Mouse (Mus musculus) erythroid progenitor cell, adult 5-6 weeks (primary cell): ENCODE measurements around the gene Yeats2. TPM values are rescaled to one million over a fixed set of nuclear protein-coding genes. Genes with fewer than 3 reads are reported as not detected.
"Not testable (repeated sequence)": the region's sequence is repeated elsewhere in the genome, so short reads cannot be mapped to it uniquely, and the experiment has no call there.

Source experiments
- ATAC-seq: replicated peaks from 2 replicates; pipeline ENCODE4 v1.8.0; 2016; ENCODE audit warnings: moderate number of reproducible peaks, mild to moderate bottlenecking, moderate TSS enrichment, inconsistent platforms; ENCODE audit not compliant: poor library complexity, low FRiP score, severe bottlenecking
- total RNA-seq, 2 experiments: library from RNA; stranded (forward) in 1 of 2; stranded (reverse) in 1 of 2; fragments of 150-400 nt in 1 of 2; fragments of 186-747, 209-891 nt in 1 of 2; gene quantifications; 2 replicates each; pipeline versions ENCODE4 v1.2.3 to v1.2.4; 2015 to 2017; ENCODE audit warnings: low replicate concordance in 2 of 2

Gene Yeats2
- total RNA-seq (2015; ENCODE audit: low replicate concordance) (5.9 and 9.0 TPM in 2 replicates), total RNA-seq (2017; ENCODE audit: low replicate concordance) (4.7 and 18.7 TPM in 2 replicates)

- ATAC-seq = peak; percentile 94
These were observed at the start of gene Yeats2 for GRCm38 (mm10) chr16:20140772-20141531. TSS of gene Yeats2 (plus strand) at chr16:20141063.

DNA sequence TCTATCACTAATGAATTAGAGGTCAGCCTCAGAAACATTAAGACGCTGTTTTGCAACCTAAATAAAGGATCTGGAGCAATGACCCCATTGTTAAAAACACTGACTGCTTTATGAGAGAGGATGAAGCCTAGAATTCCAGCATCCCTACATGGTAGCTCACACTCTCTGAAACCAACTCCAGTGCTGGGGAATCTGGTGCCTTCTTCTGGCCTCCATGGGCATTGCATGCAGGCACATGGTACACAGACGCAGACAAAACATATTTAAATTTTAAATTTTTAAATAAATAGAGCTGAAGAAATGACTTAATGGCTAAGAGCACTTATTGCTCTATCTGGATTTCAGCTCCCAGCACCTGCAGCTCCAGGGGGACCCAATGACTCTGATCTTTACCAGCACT lies 44.9 kb upstream of the Yeats2 start:
- ATAC-seq = no peak

DNA sequence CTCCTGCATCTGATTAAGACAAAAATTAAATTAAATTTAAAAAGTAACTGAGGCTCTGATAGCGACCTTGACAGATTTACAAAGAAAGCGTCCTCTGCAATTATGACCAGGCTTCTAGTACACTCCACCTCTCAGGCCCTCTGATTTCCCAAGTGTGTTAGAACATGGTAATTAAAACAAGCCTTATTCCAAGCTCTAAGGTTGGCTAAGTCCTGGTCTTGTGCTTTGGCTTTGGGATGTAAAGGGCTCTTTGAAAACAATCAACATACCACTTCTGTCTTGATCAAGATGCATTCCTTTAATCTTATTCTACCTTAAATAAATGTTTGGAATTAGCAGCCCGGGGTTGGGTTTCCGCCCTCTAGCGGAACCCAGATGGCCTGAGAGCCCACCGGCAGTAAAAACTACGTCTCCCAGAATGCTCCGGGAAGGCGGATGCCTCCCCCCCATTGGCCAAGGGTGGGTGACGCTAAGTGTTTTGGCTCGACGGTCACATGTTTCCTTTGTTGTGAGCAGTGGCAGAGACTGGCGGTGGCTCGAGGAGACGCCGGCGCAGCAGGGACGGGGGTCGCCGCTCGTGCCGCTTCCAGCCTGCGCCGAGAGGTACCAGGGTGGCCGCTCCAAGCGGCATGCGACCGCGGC lies 43.7 kb upstream of the Yeats2 start, which contains the start of gene Klhl24:
TSS of gene Klhl24 (plus strand) at position 474 of the 642 bp plus-strand sequence.
- ATAC-seq = peak; percentile 97

- peak; percentile 90 for ATAC-seq
These were observed 43.0 kb upstream of the Yeats2 start for GRCm38 (mm10) chr16:20097711-20098374.

DNA sequence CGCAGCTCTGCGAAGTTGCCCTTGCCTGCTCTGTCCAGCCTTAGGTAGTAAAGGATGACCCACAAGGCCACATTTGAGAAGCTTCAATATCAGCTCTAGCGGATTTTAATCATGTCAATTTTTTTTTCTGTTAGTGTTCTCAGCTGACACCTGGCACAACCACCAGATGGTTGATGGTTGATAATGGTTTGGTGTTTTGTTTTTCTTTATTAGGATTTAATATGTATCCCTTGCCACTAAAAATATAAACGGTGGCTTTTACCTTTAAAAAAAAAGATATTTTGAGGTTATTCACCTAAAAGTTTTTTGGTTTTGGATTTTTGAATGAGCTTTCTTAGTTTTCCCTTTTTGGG lies 42.5 kb upstream of the Yeats2 start:
- no peak for ATAC-seq

DNA sequence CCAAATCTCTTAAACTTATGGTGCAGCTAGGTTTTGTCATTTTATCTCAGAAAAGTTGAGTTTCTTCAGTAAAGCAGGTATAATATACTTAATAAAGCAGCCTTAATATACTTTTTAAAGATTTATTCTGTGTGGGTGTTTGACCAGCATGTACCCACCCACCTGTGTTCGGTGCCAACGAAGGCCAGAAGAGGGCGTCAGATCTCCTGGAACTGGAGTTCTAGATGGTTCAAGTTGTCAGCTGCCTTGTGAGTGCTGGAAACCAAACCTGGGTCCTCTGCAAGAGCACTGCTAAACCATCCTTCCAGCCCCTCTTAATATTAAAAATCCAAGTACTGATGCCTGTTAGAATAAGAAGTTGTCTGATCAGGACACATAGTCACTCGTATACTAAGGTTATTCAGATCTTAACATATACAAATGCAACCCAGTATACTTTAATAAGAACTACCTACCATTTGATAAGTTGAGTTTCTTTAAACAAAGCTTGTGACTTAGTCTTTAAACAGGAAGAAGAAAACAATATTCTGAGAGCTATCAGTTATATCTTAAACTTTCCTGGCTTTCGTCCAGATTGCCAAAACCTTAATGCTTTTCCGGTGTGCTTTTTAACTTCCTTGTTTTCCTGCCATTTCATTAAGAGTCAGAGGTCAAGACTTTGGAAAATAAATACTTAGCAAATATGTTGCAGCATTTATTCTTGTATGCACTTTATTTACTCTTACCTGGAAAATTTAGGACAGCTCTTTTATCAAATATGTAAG lies 41.8 kb upstream of the Yeats2 start:
- no peak for ATAC-seq

- no peak for ATAC-seq
These were observed 33.9 kb upstream of the Yeats2 start for GRCm38 (mm10) chr16:20106996-20107395.

DNA sequence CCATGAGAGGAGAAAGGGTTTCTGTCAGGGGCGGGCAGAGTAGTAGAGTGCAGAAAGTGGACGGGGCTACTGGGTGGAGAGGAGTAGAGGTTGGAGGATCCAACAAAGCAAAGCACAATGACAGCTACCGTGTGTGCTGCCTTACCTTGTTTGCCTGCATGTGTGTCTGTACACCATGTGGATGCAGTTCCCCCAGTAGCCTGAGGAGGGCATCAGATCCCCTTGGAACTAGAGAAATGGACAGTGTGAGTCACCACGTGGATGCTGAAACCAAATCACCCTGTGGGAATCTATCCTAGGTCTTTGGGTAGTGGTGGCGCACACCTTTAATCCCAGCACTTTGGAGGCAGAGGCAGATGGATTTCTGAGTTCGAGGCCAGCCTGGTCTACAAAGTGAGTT lies 31.9 kb upstream of the Yeats2 start:
- no peak for ATAC-seq

DNA sequence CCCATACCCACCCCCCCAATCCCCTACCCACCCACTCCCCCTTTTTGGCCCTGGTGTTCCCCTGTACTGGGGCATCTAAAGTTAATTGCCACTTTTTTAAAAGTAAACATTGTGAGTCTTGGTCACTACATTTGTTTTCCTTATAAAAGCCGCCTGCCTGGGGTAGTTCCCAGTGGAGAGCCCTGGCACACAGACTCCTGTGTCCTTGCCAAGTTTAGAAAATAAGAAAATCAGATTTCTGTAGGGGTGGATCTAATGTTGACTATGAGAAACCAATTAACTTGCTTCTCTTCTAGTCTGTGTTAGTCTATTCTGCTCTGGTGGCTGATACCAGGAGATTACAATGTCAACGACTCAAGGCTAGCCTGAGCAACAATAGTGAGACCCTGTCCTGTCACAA lies 28.2 kb upstream of the Yeats2 start:
- no peak for ATAC-seq

DNA sequence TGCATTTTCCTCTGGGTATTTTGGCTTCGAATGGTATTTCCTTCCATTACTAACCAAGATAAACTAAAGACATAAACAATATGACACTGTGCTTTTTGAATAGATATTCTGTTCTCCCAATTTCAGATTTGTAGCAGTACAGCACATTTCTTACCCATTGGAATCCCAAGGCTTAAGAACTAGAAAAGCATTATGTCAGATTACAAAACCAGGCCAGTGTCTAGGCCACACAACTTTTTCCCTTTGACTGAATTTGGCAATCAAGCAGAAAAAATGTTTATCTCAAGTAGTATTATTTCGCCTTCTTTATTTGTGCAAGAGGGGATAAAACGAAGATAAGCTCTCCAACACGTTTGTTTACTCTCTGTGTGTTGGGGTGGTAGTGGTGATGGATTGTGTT lies 24.8 kb upstream of the Yeats2 start:
- no peak for ATAC-seq

GRCm38 (mm10) chr16:20126319-20126883 lies 14.5 kb upstream of the Yeats2 start:
- ATAC-seq = not testable (repeated sequence)

DNA sequence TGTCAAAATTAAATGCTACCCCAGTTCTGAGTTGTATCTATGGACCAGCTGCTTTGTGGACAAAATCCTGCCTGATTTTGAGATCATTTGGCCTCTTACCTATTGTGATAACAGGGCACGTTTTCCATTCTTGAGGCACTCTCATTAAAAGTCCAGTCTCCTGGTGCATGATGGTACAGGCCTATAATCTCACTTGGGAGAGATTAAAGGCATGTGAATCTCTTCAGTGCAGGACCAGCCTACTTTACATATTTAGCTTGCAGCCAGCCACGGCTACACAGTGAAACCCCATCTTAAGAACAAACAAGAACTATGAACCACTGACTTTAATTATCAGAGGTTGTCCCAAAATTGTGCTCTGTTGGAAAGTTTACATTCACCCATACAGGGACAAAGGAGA lies 10.5 kb upstream of the Yeats2 start:
- no peak for ATAC-seq

DNA sequence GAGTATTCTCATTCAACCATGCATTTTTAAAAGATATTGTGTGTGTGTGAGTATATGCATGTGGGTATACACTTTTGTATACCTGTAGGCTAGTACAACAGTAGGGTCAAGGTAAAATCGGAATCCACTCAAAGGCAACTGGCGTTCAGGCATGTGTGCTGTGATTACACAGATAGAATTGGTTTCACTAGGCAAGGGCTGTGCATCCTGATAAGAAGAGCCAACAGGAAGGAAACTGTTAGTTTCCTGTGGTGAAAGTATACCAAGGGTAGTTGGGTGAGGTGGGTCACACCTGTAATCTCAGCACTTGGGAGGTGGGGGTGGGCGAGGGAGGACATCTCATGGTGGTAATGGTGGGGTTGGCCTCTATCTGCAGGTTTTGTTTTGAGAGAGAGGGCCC lies 3.7 kb downstream of the Yeats2 start:
- no peak for ATAC-seq

DNA sequence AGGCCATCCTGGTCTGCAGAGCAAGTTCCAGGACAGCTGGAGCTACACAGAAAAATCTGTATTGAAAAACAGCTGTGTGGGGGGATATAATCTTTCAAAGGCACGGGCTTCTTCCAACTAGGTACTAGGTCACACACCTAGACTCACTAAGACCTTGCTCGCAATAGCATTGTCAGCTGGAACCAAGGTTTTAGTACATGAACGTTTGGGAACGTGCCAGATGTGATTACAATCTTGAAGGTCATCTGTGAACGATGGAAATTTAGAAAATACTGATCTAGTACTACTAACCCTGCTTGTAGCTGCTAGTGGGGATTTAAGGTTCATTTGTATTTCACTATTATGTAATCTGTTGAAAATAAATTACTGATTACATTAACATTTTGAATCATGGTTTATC lies 11.1 kb downstream of the Yeats2 start:
- no peak for ATAC-seq

- ATAC-seq = no peak
These were observed 12.9 kb downstream of the Yeats2 start for GRCm38 (mm10) chr16:20153742-20154141.

DNA sequence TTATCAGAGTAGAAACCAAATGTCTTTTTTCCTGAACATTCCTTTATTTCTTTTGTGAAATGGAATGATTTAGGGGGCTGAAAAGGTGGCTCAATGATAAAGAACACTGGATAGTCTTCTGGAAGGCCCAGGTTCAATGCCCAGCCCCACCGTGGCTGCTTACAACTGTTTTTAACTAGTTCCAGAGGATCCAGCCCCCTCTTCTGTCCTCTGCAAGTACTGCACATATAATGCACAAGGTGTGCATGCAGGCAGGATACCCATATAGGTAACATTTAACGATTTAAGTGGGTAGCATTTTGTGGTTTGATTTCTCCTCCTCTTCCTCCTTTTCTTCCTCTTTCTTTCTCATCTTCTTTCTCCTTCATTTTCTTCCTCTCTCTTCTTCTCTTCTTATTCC lies 19.3 kb downstream of the Yeats2 start:
- no peak for ATAC-seq

DNA sequence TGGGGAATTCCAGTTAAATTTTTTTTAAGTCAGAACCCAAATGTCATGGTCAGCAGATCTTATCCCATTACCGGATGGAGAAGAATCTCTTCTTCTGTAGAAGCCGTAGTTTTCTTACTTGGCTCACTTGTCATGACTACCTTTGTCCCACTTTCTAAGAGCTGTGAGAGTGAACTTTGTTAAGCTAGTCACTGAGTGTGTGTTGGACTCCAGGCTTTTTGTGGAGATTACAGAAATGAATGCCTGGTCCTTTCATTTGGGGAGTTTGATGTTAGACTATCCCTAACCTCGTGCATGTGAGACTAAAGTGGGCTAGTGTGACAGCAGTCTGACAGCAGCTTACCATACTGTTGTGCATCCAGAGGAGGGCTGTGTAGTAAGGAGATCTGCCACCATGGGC lies 28.2 kb downstream of the Yeats2 start:
- no peak for ATAC-seq

GRCm38 (mm10) chr16:20169471-20170106 lies 28.7 kb downstream of the Yeats2 start:
- peak; percentile 87 for ATAC-seq

DNA sequence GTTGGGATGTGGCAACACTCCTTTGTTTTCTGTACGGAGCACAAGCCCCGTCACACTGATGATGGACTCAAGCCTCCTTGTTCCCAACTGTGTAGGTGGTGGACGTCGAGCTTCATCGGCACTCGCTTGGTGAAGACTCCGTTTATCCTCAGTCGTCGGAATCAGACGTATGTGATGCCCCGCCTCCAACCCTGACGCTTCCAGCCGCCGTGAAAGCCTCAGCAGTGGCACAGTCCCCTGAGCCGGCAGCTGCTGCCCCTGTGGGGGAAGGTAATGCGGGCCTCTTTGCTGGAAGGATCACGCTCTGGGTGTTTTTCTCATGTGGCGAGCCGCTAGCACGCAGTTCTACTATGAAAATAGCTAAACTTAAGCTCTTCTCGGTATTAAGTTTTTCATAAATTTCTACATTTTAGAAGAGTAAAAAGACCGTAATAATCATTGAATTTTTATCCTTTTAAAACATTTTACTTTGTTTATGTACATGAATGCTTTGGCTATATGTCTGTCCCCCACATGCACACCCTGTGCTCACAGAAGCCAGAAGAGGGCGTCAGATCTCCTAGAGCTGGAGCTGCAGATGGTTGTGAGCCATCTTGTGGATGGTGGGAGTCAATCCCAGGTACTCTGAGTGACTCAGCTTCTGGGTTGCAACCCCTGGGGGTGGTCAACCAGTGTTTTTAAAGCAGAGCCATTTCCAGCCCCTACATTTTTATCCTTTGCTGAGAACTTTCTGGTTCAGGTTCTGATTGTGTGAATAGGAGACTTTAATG lies 38.7 kb downstream of the Yeats2 start:
- no peak for ATAC-seq
